Mouse (Mus musculus) kidney, adult 2 months (tissue): ENCODE measurements at regions not wholly inside any gene's neighbourhood (a gene's known extent, or its start where the extent isn't known, plus 50 kb on each side); places are given as distances from the start of the nearest gene placed in this dataset.

ENCODE experiments used
- CTCF ChIP-seq: fragments of 200-500 bp; conservative IDR thresholded peaks from 2 replicates; pipeline ENCODE4 v1.5.1; 2011; ENCODE audit warnings: low read depth, mild to moderate bottlenecking, control low read depth, low read length, moderate library complexity, mixed read lengths; ENCODE audit not compliant: insufficient read depth, insufficient read length
- POLR2A ChIP-seq: fragments of 200-500 bp; IDR thresholded peaks from one replicate; pipeline ENCODE4 v1.6.1; 2011; ENCODE audit warnings: low read depth, low read length, control low read depth

DNA sequence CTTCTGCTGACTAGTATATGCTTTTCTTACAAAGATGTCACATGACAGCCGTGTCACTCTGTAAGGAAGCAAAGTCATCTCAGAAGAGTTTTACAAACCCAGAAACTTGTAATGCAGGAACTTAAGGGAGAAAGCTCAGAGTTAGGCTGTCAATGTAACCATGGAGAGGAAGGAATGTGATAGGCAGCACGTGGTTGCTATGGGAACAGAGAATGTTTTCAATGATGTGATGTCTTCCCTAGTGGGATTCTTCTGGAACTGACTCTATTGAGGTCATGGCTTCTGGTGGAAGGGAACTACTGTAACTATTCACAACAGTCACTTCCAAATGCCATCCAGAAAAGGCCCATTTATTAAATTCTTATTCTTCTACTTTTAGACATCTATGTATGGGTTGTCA, 190.0 kb upstream of the Lama2 start:
- TF ChIP-seq POLR2A (no peak), CTCF (no peak)
